Mouse (Mus musculus): ENCODE measurements at regions not wholly inside any gene's neighbourhood (a gene's known extent, or its start where the extent isn't known, plus 50 kb on each side); places are given as distances from the start of the nearest gene placed in this dataset.
A peak's percentile ranks its signal among the peaks of the same experiment; 100 is the strongest.

DNA sequence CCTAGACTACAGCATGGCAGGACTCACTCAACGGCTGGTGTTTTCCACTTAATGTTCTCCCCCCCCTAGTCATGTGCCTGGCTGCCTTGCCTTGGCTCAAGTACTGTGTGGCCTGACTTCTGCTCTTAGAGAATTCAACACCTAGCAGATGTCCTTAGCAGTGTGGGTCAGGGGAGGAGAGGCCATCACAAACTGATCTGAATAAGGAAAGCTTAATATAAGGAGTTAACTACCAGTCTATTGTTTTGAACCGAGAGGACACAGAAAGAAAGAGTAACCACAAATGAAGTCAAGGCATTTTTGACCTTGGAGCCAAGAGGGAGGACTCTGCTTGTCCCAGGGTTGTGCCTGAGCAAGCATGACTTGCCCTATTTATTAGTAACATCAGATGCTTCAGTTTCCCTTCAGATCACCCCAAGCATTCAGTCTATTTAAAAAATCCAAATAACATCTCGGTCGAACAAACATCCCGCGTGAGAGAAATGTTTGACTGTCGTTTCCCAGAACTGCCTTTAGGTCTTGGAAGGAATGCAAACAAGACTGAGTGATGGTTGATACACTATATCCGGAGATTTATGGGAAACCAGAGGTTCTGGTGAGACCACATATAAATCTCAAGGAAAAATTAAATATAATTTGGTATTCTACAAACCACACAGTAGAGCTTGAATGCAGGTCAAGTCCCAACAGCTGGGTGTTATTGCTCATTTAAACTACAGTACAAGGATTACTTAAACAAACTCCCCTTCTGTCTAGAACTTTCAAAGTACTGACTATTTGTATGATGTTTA, 58.0 kb upstream of the Map4k3 start:
- DNase-seq (ENCODE audit: extremely low read depth, low read depth, low spot score): peak; percentile 61
- Histone ChIP-seq H3K27ac (replicated peaks; ENCODE audit: insufficient read depth, low read depth, low read length) (peak overlapping the region; percentile 73), H3K27me3 (ENCODE audit: control insufficient read depth, insufficient read depth, low read length) (no peaks in the 10 kb centered on the region), H3K79me2 (ENCODE audit: control insufficient read depth, insufficient read depth, low read length) (no peaks in the 10 kb centered on the region), H3K9ac (ENCODE audit: low read depth, low read length) (no peak overlapping the region), H3K36me3 (ENCODE audit: control insufficient read depth, insufficient read depth, low read length) (no peaks in the 10 kb centered on the region), H3K4me1 (ENCODE audit: control insufficient read depth, insufficient read depth, low read length) (peaks cover 20% of the 10 kb centered on the region), H3K4me3 (ENCODE audit: insufficient read depth, low read depth, low read length) (no peak overlapping the region)
- TF ChIP-seq CTCF (IDR thresholded peaks at IDR 0.05; ENCODE audit: low read depth, low read length): no peak
- no peak for TF ChIP-seq POLR2A (IDR thresholded peaks at IDR 0.05; ENCODE audit: extremely low read depth, insufficient read depth, low read length)
- 9% methylated on average over 8 of the region's 8 CpGs for WGBS

DNA sequence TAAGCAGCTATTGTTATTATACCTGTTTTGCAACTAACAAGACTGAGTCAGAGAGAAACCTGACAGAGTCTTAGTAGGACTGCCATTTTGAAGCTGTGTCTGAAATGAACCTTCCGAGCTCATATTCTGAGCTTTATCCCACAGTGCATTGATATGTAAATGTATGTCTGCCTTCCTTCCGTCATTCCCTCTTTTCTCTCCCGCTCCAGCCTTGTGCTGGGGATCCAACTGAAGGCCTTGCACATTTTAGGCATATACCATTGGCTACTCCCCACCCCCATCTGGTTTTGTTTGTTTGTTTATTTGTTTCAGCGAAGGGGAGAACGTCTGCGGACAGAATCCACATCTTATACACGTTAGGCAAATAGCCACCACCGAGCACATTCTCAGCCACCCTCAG, 57.2 kb upstream of the Map4k3 start:
- 61% methylated on average over 8 of the region's 8 CpGs for WGBS
- no peak overlapping the region for H3K4me3 ChIP-seq (ENCODE audit: insufficient read depth, low read depth, low read length)
- TF ChIP-seq POLR2A (IDR thresholded peaks at IDR 0.05; ENCODE audit: extremely low read depth, insufficient read depth, low read length) (no peak), CTCF (IDR thresholded peaks at IDR 0.05; ENCODE audit: low read depth, low read length) (no peak)
- H3K27ac ChIP-seq (replicated peaks; ENCODE audit: insufficient read depth, low read depth, low read length): peak overlapping the region; percentile 73
- H3K27me3 ChIP-seq (ENCODE audit: control insufficient read depth, insufficient read depth, low read length): no peaks in the 10 kb centered on the region
- H3K9ac ChIP-seq (ENCODE audit: low read depth, low read length): no peak overlapping the region
- H3K4me1 ChIP-seq (ENCODE audit: control insufficient read depth, insufficient read depth, low read length): peaks cover 20% of the 10 kb centered on the region
- no peaks in the 10 kb centered on the region for H3K36me3 ChIP-seq (ENCODE audit: control insufficient read depth, insufficient read depth, low read length)
- no peaks in the 10 kb centered on the region for H3K79me2 ChIP-seq (ENCODE audit: control insufficient read depth, insufficient read depth, low read length)
- DNase-seq (ENCODE audit: extremely low read depth, low read depth, low spot score): no peak

DNA sequence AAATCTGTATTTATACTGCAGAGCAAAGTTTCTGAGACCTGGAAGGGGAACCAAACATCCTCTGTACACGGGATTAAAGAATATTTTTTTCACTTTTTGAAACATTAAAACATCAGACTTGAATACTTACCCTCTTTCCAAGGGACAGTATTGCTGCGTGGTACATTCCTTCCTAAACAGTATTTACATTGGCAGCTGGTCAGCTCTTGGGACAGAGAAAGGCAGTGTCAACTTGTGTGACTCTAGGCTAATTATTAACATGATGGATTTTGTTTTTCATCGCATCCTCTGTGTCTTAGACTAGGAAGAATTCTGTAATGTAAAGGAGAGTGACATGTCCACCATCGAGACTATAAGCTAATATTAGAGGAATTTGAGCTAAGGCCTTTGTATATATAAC, 56.8 kb upstream of the Map4k3 start:
- Histone ChIP-seq H3K4me1 (ENCODE audit: control insufficient read depth, insufficient read depth, low read length) (peaks cover 20% of the 10 kb centered on the region), H3K9ac (ENCODE audit: low read depth, low read length) (no peak overlapping the region), H3K27ac (replicated peaks; ENCODE audit: insufficient read depth, low read depth, low read length) (no peak overlapping the region), H3K4me3 (ENCODE audit: insufficient read depth, low read depth, low read length) (no peak overlapping the region), H3K36me3 (ENCODE audit: control insufficient read depth, insufficient read depth, low read length) (no peaks in the 10 kb centered on the region), H3K27me3 (ENCODE audit: control insufficient read depth, insufficient read depth, low read length) (no peaks in the 10 kb centered on the region), H3K79me2 (ENCODE audit: control insufficient read depth, insufficient read depth, low read length) (no peaks in the 10 kb centered on the region)
- peak; percentile 96 for DNase-seq (ENCODE audit: extremely low read depth, low read depth, low spot score)
- TF ChIP-seq CTCF (IDR thresholded peaks at IDR 0.05; ENCODE audit: low read depth, low read length): no peak
- no peak for TF ChIP-seq POLR2A (IDR thresholded peaks at IDR 0.05; ENCODE audit: extremely low read depth, insufficient read depth, low read length)
- 16% methylated on average over 4 of the region's 4 CpGs for WGBS

DNA sequence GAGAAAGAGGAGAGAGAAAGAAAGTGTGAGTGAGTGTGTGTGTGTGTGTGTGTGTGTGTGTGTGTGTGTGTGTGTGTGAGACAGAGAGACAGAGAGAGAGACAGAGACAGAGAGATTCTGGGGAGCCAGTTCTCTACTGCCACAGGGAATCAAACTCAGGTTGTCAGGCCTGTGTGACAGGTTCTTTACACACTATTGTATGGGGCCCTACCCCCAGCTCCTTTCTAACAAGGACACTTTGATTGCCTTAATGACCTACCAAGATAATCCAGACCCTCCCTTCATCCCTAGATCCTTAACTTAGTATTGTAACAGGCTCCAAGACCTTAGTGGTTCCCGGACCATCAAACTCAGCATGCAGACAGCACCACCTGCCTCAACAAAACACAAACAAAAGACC, 53.9 kb upstream of the Map4k3 start:
- no peaks in the 10 kb centered on the region for H3K27me3 ChIP-seq (ENCODE audit: control insufficient read depth, insufficient read depth, low read length)
- DNase-seq (ENCODE audit: extremely low read depth, low read depth, low spot score): no peak
- H3K27ac ChIP-seq (replicated peaks; ENCODE audit: insufficient read depth, low read depth, low read length): no peak overlapping the region
- no peaks in the 10 kb centered on the region for H3K79me2 ChIP-seq (ENCODE audit: control insufficient read depth, insufficient read depth, low read length)
- no peak overlapping the region for H3K9ac ChIP-seq (ENCODE audit: low read depth, low read length)
- H3K4me3 ChIP-seq (ENCODE audit: insufficient read depth, low read depth, low read length): no peak overlapping the region
- H3K4me1 ChIP-seq (ENCODE audit: control insufficient read depth, insufficient read depth, low read length): peaks cover 21% of the 10 kb centered on the region
- 78% methylated on average over 1 of the region's 1 CpGs for WGBS
- TF ChIP-seq CTCF (IDR thresholded peaks at IDR 0.05; ENCODE audit: low read depth, low read length): no peak
- H3K36me3 ChIP-seq (ENCODE audit: control insufficient read depth, insufficient read depth, low read length): no peaks in the 10 kb centered on the region

DNA sequence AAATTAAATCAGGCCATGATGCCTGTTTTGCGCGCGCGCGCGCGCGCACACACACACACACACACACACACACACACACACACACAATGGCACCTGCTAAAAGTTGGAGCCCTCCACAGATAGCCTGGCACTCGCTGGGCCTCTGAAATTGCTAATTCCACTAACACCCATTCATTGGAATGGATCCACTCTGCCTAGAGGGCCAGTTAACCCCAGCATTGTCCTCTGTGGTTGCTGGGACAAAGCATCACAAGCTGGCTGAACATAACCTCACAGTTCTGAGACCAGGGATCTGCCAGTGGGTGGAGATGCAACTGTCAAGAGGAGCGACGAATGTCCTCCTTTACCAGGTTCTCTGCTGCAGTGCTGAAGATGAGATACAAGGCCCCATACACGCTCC, 53.3 kb upstream of the Map4k3 start:
- H3K79me2 ChIP-seq (ENCODE audit: control insufficient read depth, insufficient read depth, low read length): no peaks in the 10 kb centered on the region
- TF ChIP-seq POLR2A (IDR thresholded peaks at IDR 0.05; ENCODE audit: extremely low read depth, insufficient read depth, low read length): no peak
- no peak for TF ChIP-seq CTCF (IDR thresholded peaks at IDR 0.05; ENCODE audit: low read depth, low read length)
- H3K36me3 ChIP-seq (ENCODE audit: control insufficient read depth, insufficient read depth, low read length): no peaks in the 10 kb centered on the region
- H3K9ac ChIP-seq (ENCODE audit: low read depth, low read length): no peak overlapping the region
- peaks cover 19% of the 10 kb centered on the region for H3K4me1 ChIP-seq (ENCODE audit: control insufficient read depth, insufficient read depth, low read length)
- H3K4me3 ChIP-seq (ENCODE audit: insufficient read depth, low read depth, low read length): no peak overlapping the region
- H3K27me3 ChIP-seq (ENCODE audit: control insufficient read depth, insufficient read depth, low read length): no peaks in the 10 kb centered on the region
- WGBS: 97% methylated on average over 12 of the region's 12 CpGs
- no peak for DNase-seq (ENCODE audit: extremely low read depth, low read depth, low spot score)
- H3K27ac ChIP-seq (replicated peaks; ENCODE audit: insufficient read depth, low read depth, low read length): no peak overlapping the region

DNA sequence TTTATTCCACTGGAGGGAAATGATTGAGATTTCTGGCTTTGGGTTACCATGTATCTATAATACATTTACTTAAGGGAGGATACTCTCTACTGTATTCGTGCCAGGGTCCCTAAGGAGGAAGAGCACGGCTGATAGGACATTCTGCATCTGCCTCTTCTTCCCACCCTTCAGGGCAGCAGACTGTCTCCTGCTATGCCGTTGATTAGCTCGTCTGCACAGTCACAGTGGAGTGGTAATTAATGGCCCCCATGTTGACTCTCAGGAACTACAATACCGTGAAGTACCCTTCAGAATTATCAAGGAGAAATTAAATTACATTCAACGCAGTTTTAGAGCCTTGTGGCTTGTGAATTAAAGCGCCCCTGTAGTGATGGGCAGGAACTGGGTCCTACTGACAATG, 52.0 kb upstream of the Map4k3 start:
- no peak for DNase-seq (ENCODE audit: extremely low read depth, low read depth, low spot score)
- Histone ChIP-seq H3K79me2 (ENCODE audit: control insufficient read depth, insufficient read depth, low read length) (no peaks in the 10 kb centered on the region), H3K4me3 (ENCODE audit: insufficient read depth, low read depth, low read length) (no peak overlapping the region), H3K4me1 (ENCODE audit: control insufficient read depth, insufficient read depth, low read length) (peaks cover 12% of the 10 kb centered on the region), H3K36me3 (ENCODE audit: control insufficient read depth, insufficient read depth, low read length) (no peaks in the 10 kb centered on the region), H3K9ac (ENCODE audit: low read depth, low read length) (no peak overlapping the region), H3K27me3 (ENCODE audit: control insufficient read depth, insufficient read depth, low read length) (no peaks in the 10 kb centered on the region), H3K27ac (replicated peaks; ENCODE audit: insufficient read depth, low read depth, low read length) (no peak overlapping the region)
- WGBS: 85% methylated on average over 7 of the region's 7 CpGs
- TF ChIP-seq POLR2A (IDR thresholded peaks at IDR 0.05; ENCODE audit: extremely low read depth, insufficient read depth, low read length) (no peak), CTCF (IDR thresholded peaks at IDR 0.05; ENCODE audit: low read depth, low read length) (no peak)

Data from liver, adult 2 months (tissue).